Mouse (Mus musculus): ENCODE data around the gene Gm281. TPM values are rescaled to one million over a fixed set of nuclear protein-coding genes. Genes with fewer than 3 reads are reported as not detected.

Gm281 gene
- polyA plus RNA-seq, 1 experiment from 2014 or later, result not detected

DNA sequence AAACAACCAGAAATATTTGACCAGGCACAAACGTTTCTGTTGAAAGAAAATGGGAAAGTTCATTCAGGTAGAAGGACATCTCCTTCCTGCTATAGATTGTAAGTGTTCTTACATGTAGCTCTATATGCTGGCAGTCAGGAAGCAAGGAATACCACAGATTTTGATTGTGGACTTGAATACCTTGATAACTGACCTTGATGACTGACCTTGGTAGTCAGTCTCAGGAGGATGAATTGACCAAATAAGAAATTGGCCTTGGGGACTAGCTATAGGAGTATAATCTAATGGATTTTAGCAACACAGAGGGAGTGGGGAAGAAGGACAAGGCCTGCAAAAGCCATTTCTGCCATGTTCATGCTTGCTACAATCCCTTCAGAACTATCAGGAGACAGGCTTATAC lies 123.8 kb downstream of the Gm281 start:
- Histone ChIP-seq H3K27ac (ENCODE audit: low read depth) (no peak overlapping the region), H3K4me3 (ENCODE audit: low read depth, low read length) (no peak overlapping the region), H3K27me3 (ENCODE audit: insufficient read depth, low read length) (no peaks in the 10 kb centered on the region), H3K4me1 (ENCODE audit: insufficient read depth) (no peaks in the 10 kb centered on the region), H3K36me3 (replicated peaks; ENCODE audit: insufficient read depth, low read length) (no peaks in the 10 kb centered on the region), H3K4me2 (ENCODE audit: low read depth, low read length) (no peak overlapping the region), H3K9ac (replicated peaks) (no peak overlapping the region), H3K9me3 (ENCODE audit: low read length) (no peaks in the 10 kb centered on the region)
- no peak for DNase-seq
- no peak for ATAC-seq
- 44% methylated on average over 1 of the region's 1 CpGs for WGBS (ENCODE audit: insufficient replicate concordance)
- TF ChIP-seq EP300 (IDR thresholded peaks at IDR 0.05; ENCODE audit: low read depth) (no peak), CTCF (IDR thresholded peaks at IDR 0.05; ENCODE audit: low read depth) (no peak)

GRCm38 (mm10) chr14:13790001-13790400 lies 124.3 kb downstream of the Gm281 start:
- H3K9ac ChIP-seq (replicated peaks), result no peak overlapping the region
- no peak overlapping the region for H3K4me3 ChIP-seq (ENCODE audit: low read depth, low read length)
- no peaks in the 10 kb centered on the region for H3K27me3 ChIP-seq (ENCODE audit: insufficient read depth, low read length)
- ATAC-seq (no peak), DNase-seq (no peak)
- TF ChIP-seq CTCF (IDR thresholded peaks at IDR 0.05; ENCODE audit: low read depth), result no peak
- TF ChIP-seq EP300 (IDR thresholded peaks at IDR 0.05; ENCODE audit: low read depth), result no peak
- no peaks in the 10 kb centered on the region for H3K36me3 ChIP-seq (replicated peaks; ENCODE audit: insufficient read depth, low read length)
- H3K4me1 ChIP-seq (ENCODE audit: insufficient read depth), result no peaks in the 10 kb centered on the region
- WGBS (ENCODE audit: insufficient replicate concordance), result 22% methylated on average over 1 of the region's 1 CpGs
- no peaks in the 10 kb centered on the region for H3K9me3 ChIP-seq (ENCODE audit: low read length)
- no peak overlapping the region for H3K4me2 ChIP-seq (ENCODE audit: low read depth, low read length)
- H3K27ac ChIP-seq (ENCODE audit: low read depth), result no peak overlapping the region

GRCm38 (mm10) chr14:13782970-13783369 lies 131.3 kb downstream of the Gm281 start:
- Histone ChIP-seq H3K4me3 (ENCODE audit: low read depth, low read length) (no peak overlapping the region), H3K27ac (ENCODE audit: low read depth) (no peak overlapping the region), H3K27me3 (ENCODE audit: insufficient read depth, low read length) (no peaks in the 10 kb centered on the region), H3K36me3 (replicated peaks; ENCODE audit: insufficient read depth, low read length) (no peaks in the 10 kb centered on the region), H3K9me3 (ENCODE audit: low read length) (no peaks in the 10 kb centered on the region), H3K4me1 (ENCODE audit: insufficient read depth) (no peaks in the 10 kb centered on the region), H3K4me2 (ENCODE audit: low read depth, low read length) (no peak overlapping the region), H3K9ac (replicated peaks) (no peak overlapping the region)
- no peak for ATAC-seq
- TF ChIP-seq EP300 (IDR thresholded peaks at IDR 0.05; ENCODE audit: low read depth) (no peak), CTCF (IDR thresholded peaks at IDR 0.05; ENCODE audit: low read depth) (no peak)
- no peak for DNase-seq
- WGBS (ENCODE audit: insufficient replicate concordance), result 65% methylated on average over 4 of the region's 4 CpGs

GRCm38 (mm10) chr14:13778383-13778782 lies 135.9 kb downstream of the Gm281 start:
- Histone ChIP-seq H3K27me3 (ENCODE audit: insufficient read depth, low read length) (no peaks in the 10 kb centered on the region), H3K9ac (replicated peaks) (no peak overlapping the region), H3K9me3 (ENCODE audit: low read length) (no peaks in the 10 kb centered on the region), H3K4me1 (ENCODE audit: insufficient read depth) (no peaks in the 10 kb centered on the region), H3K27ac (ENCODE audit: low read depth) (no peak overlapping the region), H3K4me2 (ENCODE audit: low read depth, low read length) (no peak overlapping the region), H3K4me3 (ENCODE audit: low read depth, low read length) (no peak overlapping the region), H3K36me3 (replicated peaks; ENCODE audit: insufficient read depth, low read length) (no peaks in the 10 kb centered on the region)
- DNase-seq (no peak), ATAC-seq (no peak)
- no peak for TF ChIP-seq EP300 (IDR thresholded peaks at IDR 0.05; ENCODE audit: low read depth)
- no peak for TF ChIP-seq CTCF (IDR thresholded peaks at IDR 0.05; ENCODE audit: low read depth)
- WGBS (ENCODE audit: insufficient replicate concordance), result 58% methylated on average over 4 of the region's 6 CpGs

- no peak overlapping the region for H3K9ac ChIP-seq (replicated peaks)
- no peak overlapping the region for H3K4me3 ChIP-seq (ENCODE audit: low read depth, low read length)
- no peaks in the 10 kb centered on the region for H3K27me3 ChIP-seq (ENCODE audit: insufficient read depth, low read length)
- no peak for ATAC-seq
- no peak overlapping the region for H3K27ac ChIP-seq (ENCODE audit: low read depth)
- TF ChIP-seq CTCF (IDR thresholded peaks at IDR 0.05; ENCODE audit: low read depth) (no peak), EP300 (IDR thresholded peaks at IDR 0.05; ENCODE audit: low read depth) (no peak)
- no peak overlapping the region for H3K4me2 ChIP-seq (ENCODE audit: low read depth, low read length)
- no peaks in the 10 kb centered on the region for H3K4me1 ChIP-seq (ENCODE audit: insufficient read depth)
- 53% methylated on average over 2 of the region's 2 CpGs for WGBS (ENCODE audit: insufficient replicate concordance)
- H3K36me3 ChIP-seq (replicated peaks; ENCODE audit: insufficient read depth, low read length), result no peaks in the 10 kb centered on the region
- DNase-seq, result no peak
- H3K9me3 ChIP-seq (ENCODE audit: low read length), result no peaks in the 10 kb centered on the region
These were observed 143.1 kb downstream of the Gm281 start for GRCm38 (mm10) chr14:13771163-13771562.

DNA sequence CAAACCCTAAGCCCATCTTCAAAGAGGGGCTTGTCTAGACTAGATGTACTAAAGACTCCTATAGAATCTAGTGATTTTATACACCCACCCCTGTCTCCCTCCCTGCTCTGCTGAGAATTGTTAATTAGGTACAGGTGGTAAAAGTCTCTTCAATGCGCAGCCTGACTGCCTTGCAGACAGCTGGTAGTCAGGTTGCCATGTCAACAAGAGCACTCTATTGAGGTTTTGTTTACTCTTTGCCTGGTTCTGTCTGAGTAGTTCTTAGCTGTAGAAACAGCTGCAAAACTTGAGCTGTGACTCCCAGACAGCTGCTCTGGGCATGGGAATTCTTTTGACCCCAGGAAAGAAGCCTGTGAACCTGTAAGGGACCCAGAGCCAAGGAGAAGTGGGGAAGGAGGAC lies 143.6 kb downstream of the Gm281 start:
- 21% methylated on average over 1 of the region's 1 CpGs for WGBS (ENCODE audit: insufficient replicate concordance)
- Histone ChIP-seq H3K4me3 (ENCODE audit: low read depth, low read length) (no peak overlapping the region), H3K4me1 (ENCODE audit: insufficient read depth) (no peaks in the 10 kb centered on the region), H3K9ac (replicated peaks) (no peak overlapping the region), H3K9me3 (ENCODE audit: low read length) (no peaks in the 10 kb centered on the region), H3K27me3 (ENCODE audit: insufficient read depth, low read length) (no peaks in the 10 kb centered on the region), H3K36me3 (replicated peaks; ENCODE audit: insufficient read depth, low read length) (no peaks in the 10 kb centered on the region), H3K4me2 (ENCODE audit: low read depth, low read length) (no peak overlapping the region), H3K27ac (ENCODE audit: low read depth) (no peak overlapping the region)
- no peak for DNase-seq
- no peak for TF ChIP-seq CTCF (IDR thresholded peaks at IDR 0.05; ENCODE audit: low read depth)
- no peak for TF ChIP-seq EP300 (IDR thresholded peaks at IDR 0.05; ENCODE audit: low read depth)
- ATAC-seq, result no peak

Small RNAs within 50 kb of the gene (microRNA-seq; reads per million reads assigned to microRNA genes)
- not detected for gene Gm27506

Other genes starting within 250 kb of the Gm281 start
- gene Sntn, start 243.6 kb downstream of the Gm281 start, polyA plus RNA-seq (2015; fragmentation: Nextera tagmentation; extraction: Ambion mirVana), result not detected in 2 replicates
- 2.0 and 2.1 TPM in 2 replicates for gene Atxn7, start 47.0 kb upstream of the Gm281 start, polyA plus RNA-seq (2015; fragmentation: Nextera tagmentation; extraction: Ambion mirVana)
- gene Thoc7, start 47.4 kb upstream of the Gm281 start, polyA plus RNA-seq (2015; fragmentation: Nextera tagmentation; extraction: Ambion mirVana), result 113 and 123 TPM in 2 replicates
- gene Psmd6, start 206.5 kb upstream of the Gm281 start, polyA plus RNA-seq (2015; fragmentation: Nextera tagmentation; extraction: Ambion mirVana), result 101 and 106 TPM in 2 replicates

Data from liver, postnatal 0 days (tissue).